Mouse (Mus musculus) CH12.LX (cell line): ENCODE measurements around the gene Gm20388. TPM values are rescaled to one million over a fixed set of nuclear protein-coding genes. Genes with fewer than 3 reads are reported as not detected.

Experiments used
- DNase-seq: peaks from one replicate; pipeline ENCODE4 v3.0.0-alpha.2; 2013; ENCODE audit errors: extremely low read depth
- H3K27ac ChIP-seq: 2 replicates; pipeline ENCODE4 v1.5.1; 2012; ENCODE audit warnings: low read depth, mild to moderate bottlenecking, control low read depth, moderate library complexity; ENCODE audit not compliant: insufficient read depth
- H3K27me3 ChIP-seq: replicated peaks from 2 replicates; pipeline ENCODE3; 2012; ENCODE audit warnings: inconsistent platforms
- H3K36me3 ChIP-seq, 2 experiments: replicated peaks in 1 of 2; 2 replicates each; pipeline versions ENCODE3 to v1.6.1; 2012; ENCODE audit warnings: inconsistent platforms in 1 of 2, low read length in 1 of 2, mild to moderate bottlenecking in 1 of 2, mixed read lengths in 1 of 2, moderate library complexity in 1 of 2; ENCODE audit not compliant: control insufficient read depth in 1 of 2, insufficient read depth in 1 of 2
- H3K4me1 ChIP-seq, 2 experiments: 2 replicates each; pipeline ENCODE4 v1.6.1; 2012; ENCODE audit warnings: inconsistent platforms in 1 of 2, moderate library complexity in 1 of 2; ENCODE audit not compliant: insufficient read depth in 2 of 2, control insufficient read depth in 1 of 2
- H3K4me2 ChIP-seq: 2 replicates; pipeline ENCODE4 v1.6.1; 2012; ENCODE audit warnings: low read depth, mild to moderate bottlenecking, control low read depth; ENCODE audit not compliant: poor library complexity, insufficient read depth, severe bottlenecking
- H3K4me3 ChIP-seq, 3 experiments: fragments of 150-350 bp in 1 of 3; sonication (generic) in 1 of 3; replicated peaks in 1 of 3; 2 replicates each; pipeline versions ENCODE3 to v1.5.1; 2011 to 2012; ENCODE audit warnings: low read depth in 2 of 3, low read length in 2 of 3, mild to moderate bottlenecking in 2 of 3, moderate library complexity in 2 of 3, control low read depth in 1 of 3, improper control_type of control experiment in 1 of 3, inconsistent platforms in 1 of 3, mixed read lengths in 1 of 3; ENCODE audit not compliant: poor library complexity in 1 of 3
- H3K79me2 ChIP-seq: replicated peaks from 2 replicates; pipeline ENCODE4 v1.6.1; 2012; ENCODE audit warnings: mild to moderate bottlenecking, moderate library complexity; ENCODE audit not compliant: control insufficient read depth, poor library complexity, insufficient read depth, severe bottlenecking; ENCODE audit errors: extremely low read depth
- H3K9ac ChIP-seq: 2 replicates; pipeline ENCODE4 v1.6.1; 2012; ENCODE audit warnings: low read depth, mild to moderate bottlenecking, control low read depth, moderate library complexity; ENCODE audit not compliant: insufficient read depth
- H3K9me3 ChIP-seq: replicated peaks from 2 replicates; pipeline ENCODE3; 2012; ENCODE audit warnings: low read length, inconsistent platforms, mixed read lengths
- BHLHE40 ChIP-seq: IDR thresholded peaks from 2 replicates; pipeline ENCODE4 v1.6.1; 2011; ENCODE audit warnings: mild to moderate bottlenecking, low read depth, low read length, improper control_type of control experiment
- CHD1 ChIP-seq: IDR thresholded peaks from 2 replicates; pipeline ENCODE4 v1.6.1; 2012; ENCODE audit warnings: low read depth, low read length, improper control_type of control experiment, inconsistent platforms
- ELF1 ChIP-seq: IDR thresholded peaks from 2 replicates; pipeline ENCODE4 v1.6.1; 2014; ENCODE audit warnings: low read depth, mild to moderate bottlenecking, inconsistent platforms, low read length, improper control_type of control experiment
- HCFC1 ChIP-seq: IDR thresholded peaks from 2 replicates; pipeline ENCODE4 v1.6.1; 2012; ENCODE audit warnings: low read depth, mild to moderate bottlenecking, inconsistent platforms, low read length, improper control_type of control experiment
- JUN ChIP-seq: IDR thresholded peaks from 2 replicates; pipeline ENCODE4 v1.6.1; 2011; ENCODE audit warnings: low read depth, mild to moderate bottlenecking, low read length, improper control_type of control experiment, moderate library complexity; ENCODE audit not compliant: insufficient read depth
- KAT2A ChIP-seq: IDR thresholded peaks from 2 replicates; pipeline ENCODE4 v1.6.1; 2012; ENCODE audit warnings: low read length, improper control_type of control experiment, inconsistent platforms; ENCODE audit not compliant: insufficient replicate concordance
- MXI1 ChIP-seq: IDR thresholded peaks from 2 replicates; pipeline ENCODE4 v1.6.1; 2011; ENCODE audit warnings: mild to moderate bottlenecking, low read depth, low read length, improper control_type of control experiment
- NELFE ChIP-seq: IDR thresholded peaks from 2 replicates; pipeline ENCODE4 v1.6.1; 2011; ENCODE audit warnings: low read depth, low read length, improper control_type of control experiment
- PAX5 ChIP-seq: IDR thresholded peaks from 2 replicates; pipeline ENCODE4 v1.6.1; 2012; ENCODE audit warnings: low read length, inconsistent platforms, mixed read lengths
- POLR2A ChIP-seq: IDR thresholded peaks from 2 replicates; pipeline ENCODE4 v1.6.1; 2011; ENCODE audit warnings: low read depth, mild to moderate bottlenecking, improper control_type of control experiment, low read length
- POLR2AphosphoS2 ChIP-seq: IDR thresholded peaks from 2 replicates; pipeline ENCODE4 v1.6.1; 2011; ENCODE audit warnings: low read depth, low read length, improper control_type of control experiment
- RAD21 ChIP-seq: IDR thresholded peaks from 2 replicates; pipeline ENCODE4 v1.6.1; 2011; ENCODE audit warnings: low read depth, mild to moderate bottlenecking, low read length, improper control_type of control experiment, moderate library complexity
- RCOR1 ChIP-seq: conservative IDR thresholded peaks from 2 replicates; pipeline ENCODE4 v1.6.1; 2012; ENCODE audit warnings: low read depth, mild to moderate bottlenecking, inconsistent platforms, low read length, improper control_type of control experiment
- SIN3A ChIP-seq: IDR thresholded peaks from 2 replicates; pipeline ENCODE4 v1.6.1; 2012; ENCODE audit warnings: low read length, improper control_type of control experiment, inconsistent platforms
- TCF12 ChIP-seq: IDR thresholded peaks from 2 replicates; pipeline ENCODE4 v1.6.1; 2014; ENCODE audit warnings: low read depth, mild to moderate bottlenecking, inconsistent platforms, low read length, improper control_type of control experiment
- UBTF ChIP-seq: IDR thresholded peaks from 2 replicates; pipeline ENCODE4 v1.6.1; 2012; ENCODE audit warnings: low read depth, mild to moderate bottlenecking, inconsistent platforms, low read length, improper control_type of control experiment, moderate library complexity
- USF1 ChIP-seq: IDR thresholded peaks from 2 replicates; pipeline ENCODE4 v1.6.1; 2014; ENCODE audit warnings: low read depth, mild to moderate bottlenecking, inconsistent platforms, low read length, improper control_type of control experiment
- USF2 ChIP-seq: conservative IDR thresholded peaks from 2 replicates; pipeline ENCODE4 v1.6.1; 2011; ENCODE audit warnings: low read depth, low read length, improper control_type of control experiment
- ZKSCAN1 ChIP-seq: IDR thresholded peaks from 2 replicates; pipeline ENCODE4 v1.6.1; 2012; ENCODE audit warnings: low read depth, inconsistent platforms, low read length, improper control_type of control experiment, borderline replicate concordance
- ZMIZ1 ChIP-seq: IDR thresholded peaks from 2 replicates; pipeline ENCODE4 v1.6.1; 2012; ENCODE audit warnings: low read depth, mild to moderate bottlenecking, inconsistent platforms, low read length, improper control_type of control experiment
- dilution Hi-C: fragments of 300-500 bp; cut with MboI; formaldehyde crosslinking; loops from 2 replicates; pipeline ENCODE4 v1.14.3; 2020; ENCODE audit warnings: low sequenced_read_pairs; ENCODE audit not compliant: extremely low pct_unique_long_range_greater_than_20kb, extremely low pct_ligation_motif_present
- in situ Hi-C: fragments of 300-500 bp; cut with MboI; formaldehyde crosslinking; loops from 3 replicates; pipeline ENCODE4 v1.14.3; 2019; ENCODE audit warnings: low sequenced_read_pairs, low pct_ligation_motif_present, low pct_unique_long_range_greater_than_20kb, mixed read lengths
- polyA plus RNA-seq: library from polyadenylated mRNA; unstranded; fragments of >175 nt; gene quantifications from 2 replicates; pipeline ENCODE4 v1.2.1, GENCODE M21; 2012; ENCODE audit warnings: low read depth; ENCODE audit not compliant: insufficient read length
- total RNA-seq, 2 experiments: library from RNA; depleted of rRNA; stranded (reverse); fragments of 300-350 nt in 1 of 2; fragments of >200 nt in 1 of 2; gene quantifications; 2 replicates each; pipeline ENCODE4 v1.2.3; 2012 to 2014

Gm20388 gene
- total and polyA plus RNA-seq, 3 experiments: 14.8 to 26.3 (median 22.2) TPM

DNA sequence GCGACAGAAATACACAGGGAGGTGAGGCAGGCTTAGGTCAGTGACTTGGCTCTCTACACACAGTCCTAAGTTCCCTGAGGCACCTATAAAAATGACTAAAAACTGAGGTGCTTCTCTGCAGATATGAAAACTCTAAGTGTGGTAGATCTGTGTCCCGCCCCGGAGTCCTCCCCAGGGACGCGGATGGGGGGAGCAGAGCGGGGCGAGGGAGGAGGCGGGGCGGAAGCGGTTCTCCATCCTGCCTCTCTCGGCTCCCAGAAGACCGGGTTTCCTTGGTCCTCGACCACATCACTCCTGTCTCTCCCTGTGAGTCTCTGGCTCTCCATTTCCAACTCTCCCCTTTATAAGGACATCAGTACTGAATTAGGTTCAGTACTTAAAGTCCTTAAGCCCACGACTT, 2433.1 kb downstream of the Gm20388 start:
- dilution Hi-C loops: no loop called here
- H3K27ac ChIP-seq: no peak overlapping the region
- peaks cover 8 to 29% of the 10 kb centered on the region in 2 experiments for H3K4me1 ChIP-seq
- H3K4me3 ChIP-seq: peak overlapping the region in 1 of 3 experiments; percentile 25
- H3K36me3 ChIP-seq: peaks cover 0 to 10% of the 10 kb centered on the region in 2 experiments
- no peak for DNase-seq
- H3K4me2 ChIP-seq: peak overlapping the region; percentile 26; the same call in 1 of the 2 replicates
- H3K79me2 ChIP-seq: no peaks in the 10 kb centered on the region
- no peak for TF ChIP-seq USF1
- TF ChIP-seq RAD21: no peak
- TF ChIP-seq JUN: no peak
- TF ChIP-seq UBTF: no peak
- no peak for TF ChIP-seq TCF12
- TF ChIP-seq POLR2AphosphoS2: no peak
- no peak for TF ChIP-seq SIN3A
- no peak for TF ChIP-seq PAX5
- no peak for TF ChIP-seq RCOR1
- TF ChIP-seq HCFC1: no peak
- no peak for TF ChIP-seq ELF1
- TF ChIP-seq ZKSCAN1: no peak
- TF ChIP-seq USF2: no peak
- no peak for TF ChIP-seq ZMIZ1
- no peak for TF ChIP-seq CHD1
- no peak for TF ChIP-seq KAT2A
- TF ChIP-seq NELFE: no peak
- no peak for TF ChIP-seq MXI1
- no peak for TF ChIP-seq POLR2A
- TF ChIP-seq, all 38 proteins: peak for 0
- H3K9ac ChIP-seq: no peak overlapping the region
- H3K9me3 ChIP-seq: peaks cover 2% of the 10 kb centered on the region
- in situ Hi-C loops: no loop called here
- peaks cover 2% of the 10 kb centered on the region for H3K27me3 ChIP-seq

DNA sequence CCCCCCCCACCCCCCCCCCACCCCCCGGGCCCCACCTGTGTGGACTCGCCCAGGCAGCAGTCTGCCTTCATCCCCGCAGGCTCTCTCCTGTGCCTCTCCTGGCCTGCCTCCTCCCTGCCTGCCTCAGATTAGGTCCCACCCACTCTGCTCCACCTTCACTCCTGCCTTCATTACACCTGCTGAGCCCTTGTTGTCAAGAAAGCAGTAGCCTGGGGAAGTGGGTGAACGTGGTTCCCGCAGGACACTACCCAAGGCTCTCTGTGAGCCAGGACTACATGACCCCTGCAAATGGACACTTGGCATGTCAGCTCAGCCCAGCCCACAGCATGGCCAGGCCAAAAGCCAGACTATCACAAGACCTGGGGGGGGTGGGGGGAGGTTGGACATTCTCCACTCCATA, 2433.6 kb downstream of the Gm20388 start:
- Histone ChIP-seq H3K9ac (no peak overlapping the region), H3K27me3 (peaks cover 2% of the 10 kb centered on the region), H3K79me2 (no peaks in the 10 kb centered on the region), H3K27ac (no peak overlapping the region), H3K4me2 (no peak overlapping the region), H3K4me3 (no peak overlapping the region), H3K4me1 (peaks cover 8 to 29% of the 10 kb centered on the region in 2 experiments), H3K9me3 (peaks cover 2% of the 10 kb centered on the region), H3K36me3 (peaks cover 0 to 6% of the 10 kb centered on the region in 2 experiments)
- dilution Hi-C loops (no loop called here), in situ Hi-C loops (no loop called here)
- TF ChIP-seq UBTF: no peak
- no peak for TF ChIP-seq USF1
- no peak for TF ChIP-seq BHLHE40
- DNase-seq: no peak
